Mouse (Mus musculus) gastrocnemius, adult 18-20 months (tissue): ENCODE data around the gene Gm28635. TPM values are rescaled to one million over a fixed set of nuclear protein-coding genes. Genes with fewer than 3 reads are reported as not detected.
A peak's percentile ranks its signal among the peaks of the same experiment; 100 is the strongest.
"Not testable (repeated sequence)": the region's sequence is repeated elsewhere in the genome, so short reads cannot be mapped to it uniquely, and the experiment has no call there.

Experiments used
- DNase-seq: peaks from one replicate; pipeline ENCODE4 v3.0.0; 2021; ENCODE audit warnings: low spot score
- total RNA-seq, 2 experiments: library from RNA; stranded (reverse); gene quantifications; 2 replicates each; pipeline ENCODE4 v1.2.3; 2021

The Gm28635 gene
- total RNA-seq, 2 experiments from 2014 or later: 0.59 to 2.2 TPM

DNA sequence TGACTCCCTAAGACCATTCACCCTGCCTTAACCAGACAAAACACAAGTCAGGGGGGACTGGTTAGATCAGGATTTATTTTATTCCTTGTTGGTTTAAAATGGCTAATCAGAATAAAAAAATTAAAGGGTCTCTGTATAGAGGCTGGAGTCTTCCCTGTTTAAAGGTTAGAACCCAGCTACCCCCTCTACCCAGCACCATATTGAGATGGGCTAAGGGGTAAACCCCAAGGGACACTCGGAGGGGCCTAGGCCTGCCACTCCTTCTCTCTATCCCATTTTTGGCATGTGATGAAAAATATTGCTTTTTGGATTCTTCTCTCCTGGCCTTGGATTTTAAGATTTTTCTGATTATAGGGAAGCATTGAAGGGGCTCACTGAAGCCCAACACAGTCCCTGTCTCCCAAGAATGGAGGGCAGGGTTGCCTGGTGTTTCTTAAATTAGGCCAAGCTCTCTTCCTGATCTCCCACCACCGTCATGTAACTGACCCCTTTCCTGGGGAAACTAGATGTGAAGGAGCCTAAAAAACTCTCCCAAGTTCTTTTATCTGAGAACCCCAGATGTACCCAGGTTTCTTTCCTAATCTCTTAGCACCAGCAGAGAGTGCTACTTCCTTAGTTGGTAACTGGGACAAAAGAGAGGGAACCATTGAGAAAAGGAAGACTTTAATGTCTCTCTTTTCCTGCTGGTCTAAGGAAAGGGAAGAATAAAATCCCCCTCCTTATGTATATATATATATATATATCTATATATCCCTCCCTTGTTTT lies 10.4 kb upstream of the Gm28635 start:
- DNase-seq: no peak

DNA sequence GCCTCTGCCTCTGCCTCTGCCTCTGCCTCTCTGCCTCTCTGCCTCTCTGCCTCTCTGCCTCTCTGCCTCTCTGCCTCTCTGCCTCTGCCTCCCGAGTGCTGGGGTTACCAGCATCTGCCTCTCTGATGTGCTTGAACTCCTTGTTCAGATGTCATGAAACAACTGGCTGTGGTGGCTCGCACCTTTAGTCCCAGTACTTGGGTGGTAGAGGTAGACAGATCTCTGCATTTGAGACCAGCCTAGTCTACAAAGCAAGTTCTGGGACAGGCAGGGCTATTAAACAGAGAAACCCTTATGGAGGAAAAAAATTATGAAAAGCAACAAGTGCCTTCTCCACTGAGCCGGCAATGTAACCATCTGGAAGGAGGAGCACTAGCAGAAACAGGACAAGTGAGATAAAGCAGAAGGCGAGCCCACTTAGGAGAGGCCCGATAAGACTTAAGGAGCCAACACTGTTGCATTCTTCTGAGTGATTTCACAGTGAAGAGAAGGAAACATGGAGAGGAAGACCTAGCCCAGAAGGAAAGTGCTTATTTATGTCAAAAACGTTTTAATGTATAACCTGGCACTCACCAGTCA lies 4.9 kb upstream of the Gm28635 start:
- no peak for DNase-seq

DNA sequence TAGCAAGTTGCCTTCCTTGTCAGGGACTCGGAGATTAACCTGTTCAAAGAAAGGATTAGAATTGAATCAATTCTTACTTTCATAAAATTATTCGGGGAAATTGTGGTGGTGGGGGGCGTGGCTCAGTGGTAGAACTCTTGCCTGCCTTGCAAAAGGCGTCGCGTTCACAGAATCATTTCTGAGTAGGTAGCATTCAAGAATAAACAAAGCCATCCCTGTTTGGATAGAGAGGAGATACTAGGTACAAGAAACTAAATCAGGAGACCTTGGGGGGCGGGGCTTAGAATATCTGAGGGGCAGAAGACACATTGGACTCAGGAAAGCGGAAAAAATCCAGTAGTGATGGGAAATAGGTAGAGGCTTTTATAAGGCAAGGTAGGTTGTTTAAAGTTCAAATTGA lies 1.2 kb upstream of the Gm28635 start, which contains the start of gene Tmx2:
Gene Tmx2 (minus strand): TSS at position 125 of the 400 bp plus-strand sequence.
- no peak for DNase-seq

DNA sequence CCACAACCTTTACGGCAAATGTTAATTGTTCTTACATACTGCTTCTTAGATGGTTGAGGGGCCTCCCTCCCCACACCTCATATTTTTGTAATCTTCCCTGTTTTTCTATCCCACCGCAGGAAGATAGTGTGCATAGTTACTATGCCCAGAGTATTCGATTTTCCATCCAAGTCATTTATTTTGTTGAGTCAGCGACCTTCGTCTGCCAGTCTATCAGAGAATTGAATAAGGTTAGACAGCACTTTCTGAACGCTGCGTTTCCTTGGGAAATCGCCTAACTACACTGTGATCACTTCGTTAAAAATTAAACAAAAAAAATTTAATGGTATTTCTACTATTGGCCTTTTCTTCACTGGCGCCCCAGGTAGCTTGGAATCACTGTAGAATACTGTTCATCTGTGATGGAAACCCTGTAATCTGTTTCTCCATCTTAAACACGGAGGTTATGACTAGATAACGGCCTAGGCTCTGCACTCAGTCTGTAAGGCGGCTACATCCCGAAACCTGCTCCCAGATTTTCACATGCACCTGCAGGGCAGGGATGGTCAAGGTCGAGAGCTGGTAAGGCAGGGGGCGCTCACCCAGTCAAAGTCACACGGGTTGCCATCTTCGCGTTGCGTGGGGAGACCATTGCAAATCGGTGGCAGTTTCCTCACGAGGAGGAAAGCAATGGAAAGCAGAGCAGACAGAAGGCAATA lies 422 bp downstream of the Gm28635 start:
- no peak for DNase-seq

DNA sequence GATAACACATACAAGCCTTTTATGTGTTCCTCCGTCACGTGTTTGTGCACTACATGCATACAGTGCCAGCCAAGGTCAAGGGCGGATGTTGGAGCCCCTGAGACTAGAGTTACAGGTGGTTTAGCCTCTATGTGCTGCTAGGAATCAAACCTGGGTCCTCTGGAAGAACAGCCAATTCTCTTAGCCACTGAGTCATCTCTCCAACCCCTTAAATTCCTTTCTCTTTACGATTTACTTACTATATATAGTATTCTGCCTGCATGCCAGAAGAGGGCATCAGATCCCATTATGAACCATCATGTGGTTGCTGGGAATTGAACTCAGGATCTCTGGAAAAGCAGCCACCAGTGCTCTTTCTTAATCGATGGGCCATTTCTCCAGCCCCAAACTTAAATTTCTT lies 6.3 kb downstream of the Gm28635 start:
- DNase-seq: not testable (repeated sequence)

DNA sequence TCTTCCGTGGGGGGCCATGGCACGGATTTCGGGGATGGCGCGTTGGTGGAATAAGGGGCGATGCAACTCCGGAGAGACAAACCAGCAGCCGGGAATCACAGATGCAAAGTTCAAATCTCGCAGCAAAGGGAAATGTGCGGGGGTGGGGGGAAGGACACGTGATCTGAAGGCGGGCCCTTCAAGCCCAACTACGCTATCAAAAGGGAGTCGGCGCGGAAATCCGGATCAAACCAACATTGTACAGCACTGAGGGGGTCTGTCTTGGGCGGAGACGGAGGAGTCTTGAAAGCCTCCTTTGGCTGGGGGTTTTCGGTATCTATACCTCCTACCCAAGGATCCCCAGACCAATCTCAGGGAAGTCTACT lies 7.3 kb downstream of the Gm28635 start, which contains the start of gene Selenoh:
Gene Selenoh (minus strand): TSS at position 202 of the 365 bp plus-strand sequence.
- DNase-seq: peak; percentile 62

DNA sequence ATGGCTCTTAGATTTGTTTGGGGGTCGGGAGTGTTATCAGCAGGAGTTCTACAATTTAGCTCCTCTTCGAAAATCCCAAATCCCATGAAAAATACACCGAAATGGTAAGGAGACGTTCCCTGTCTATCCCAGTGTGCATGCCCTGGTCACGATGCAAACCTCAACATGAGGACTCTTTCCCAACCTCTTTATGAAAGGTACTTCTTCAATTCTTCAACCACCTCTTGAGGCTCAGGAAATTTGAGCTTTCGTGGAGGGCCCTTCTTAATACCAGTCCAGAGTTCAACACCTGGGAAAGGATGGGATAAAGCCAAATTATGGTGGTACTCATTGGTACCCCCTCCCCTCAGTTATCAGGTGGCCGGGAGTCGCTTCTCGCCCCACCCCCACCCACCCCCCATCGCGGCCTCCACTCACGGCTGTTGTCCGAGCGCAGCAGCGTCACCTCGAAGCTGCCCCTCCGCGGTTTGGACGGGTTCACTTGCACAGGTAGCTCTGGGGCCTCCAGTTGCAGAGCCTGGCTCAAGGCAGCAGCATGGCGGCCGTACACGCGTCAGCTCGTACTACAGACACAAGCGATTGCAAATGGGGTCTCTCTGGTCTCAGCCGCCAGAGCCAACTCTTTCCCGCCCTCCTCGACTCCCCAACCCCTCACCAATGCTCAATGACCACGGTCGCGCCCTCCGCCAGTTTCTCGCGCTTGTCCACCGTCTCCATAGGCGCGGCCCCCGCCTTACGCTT lies 7.8 kb downstream of the Gm28635 start:
- no peak for DNase-seq

DNA sequence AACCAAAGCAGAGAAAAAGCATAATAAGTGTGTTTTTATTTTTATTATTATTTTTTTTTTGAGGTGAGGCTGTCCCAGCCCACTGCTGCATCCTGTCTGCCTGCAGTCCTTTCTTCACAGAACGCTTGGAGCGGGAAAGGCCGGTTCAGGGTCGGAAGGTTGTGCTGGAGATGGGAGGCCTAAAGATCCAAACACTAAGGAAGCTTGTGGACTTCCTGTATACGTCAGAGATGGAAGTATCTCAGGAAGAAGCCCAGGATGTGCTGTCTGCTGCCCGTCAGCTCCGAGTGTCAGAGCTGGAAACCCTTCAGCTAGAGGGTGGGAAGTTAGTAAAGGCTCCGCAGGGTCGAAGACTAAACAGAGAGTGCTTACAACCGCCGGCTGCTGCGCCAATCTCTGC lies 11.8 kb downstream of the Gm28635 start:
- DNase-seq: no peak

DNA sequence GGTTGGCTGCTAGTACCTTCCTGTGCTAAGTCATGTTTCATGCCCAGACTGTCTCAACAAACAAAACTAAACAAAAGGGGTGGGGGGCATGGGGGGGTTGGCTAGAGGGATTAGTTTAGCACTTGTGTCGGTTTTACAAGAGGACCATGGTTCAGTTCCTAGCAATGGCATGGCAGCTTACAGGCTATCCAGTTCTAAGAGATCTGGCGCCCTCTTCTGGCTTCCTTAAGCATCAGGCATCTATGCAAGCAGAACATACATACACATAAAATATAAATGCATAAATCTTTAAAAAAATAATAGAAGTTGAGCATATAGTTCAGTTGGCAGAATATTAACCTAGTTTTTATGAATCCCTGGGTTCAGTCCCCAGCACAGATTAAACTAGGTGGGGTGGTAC lies 15.0 kb downstream of the Gm28635 start:
- peak; percentile 48 for DNase-seq

DNA sequence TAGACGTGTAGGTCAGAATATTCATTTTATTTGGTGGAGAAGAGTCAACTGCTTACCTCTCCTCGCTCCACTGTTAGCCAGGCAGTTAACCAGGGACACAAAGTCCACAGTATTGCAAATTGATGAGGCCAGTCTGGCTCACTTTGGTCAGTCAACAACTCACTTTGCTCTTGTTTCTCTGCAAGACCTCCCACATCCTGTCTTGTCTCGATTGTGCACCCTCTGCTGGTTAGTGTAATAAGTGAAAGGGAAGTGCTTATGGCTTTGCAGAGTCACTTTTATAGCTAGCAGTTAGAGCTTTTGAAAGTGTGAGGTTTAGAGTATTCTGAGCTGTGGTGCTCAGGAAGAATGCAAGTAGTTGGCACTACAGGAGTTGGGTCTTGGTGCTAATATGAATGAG lies 17.6 kb downstream of the Gm28635 start:
- peak; percentile 53 for DNase-seq

DNA sequence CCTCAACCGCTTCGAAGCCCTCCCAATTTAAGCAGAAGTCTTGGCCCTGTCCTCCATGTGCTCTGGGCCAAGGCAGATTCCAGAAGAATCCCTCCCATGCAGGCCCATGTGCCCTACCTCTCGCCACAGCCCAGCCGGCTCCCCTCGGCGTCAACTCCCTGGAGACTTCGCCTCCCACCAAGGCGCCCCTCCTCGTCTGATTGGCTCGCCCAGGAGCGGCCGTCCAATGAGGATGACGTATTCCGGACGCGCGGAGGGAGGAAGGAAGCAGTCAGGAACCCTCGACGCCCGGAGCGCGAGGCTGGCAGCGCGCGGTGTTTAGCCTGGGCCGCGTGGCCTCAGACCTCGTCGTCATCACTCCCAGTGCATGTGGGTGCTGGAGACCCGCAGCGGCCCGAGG lies 19.0 kb downstream of the Gm28635 start, which contains the start of gene Btbd18:
Gene Btbd18 (plus strand): TSS at position 274 of the 400 bp plus-strand sequence.
- DNase-seq: no peak

DNA sequence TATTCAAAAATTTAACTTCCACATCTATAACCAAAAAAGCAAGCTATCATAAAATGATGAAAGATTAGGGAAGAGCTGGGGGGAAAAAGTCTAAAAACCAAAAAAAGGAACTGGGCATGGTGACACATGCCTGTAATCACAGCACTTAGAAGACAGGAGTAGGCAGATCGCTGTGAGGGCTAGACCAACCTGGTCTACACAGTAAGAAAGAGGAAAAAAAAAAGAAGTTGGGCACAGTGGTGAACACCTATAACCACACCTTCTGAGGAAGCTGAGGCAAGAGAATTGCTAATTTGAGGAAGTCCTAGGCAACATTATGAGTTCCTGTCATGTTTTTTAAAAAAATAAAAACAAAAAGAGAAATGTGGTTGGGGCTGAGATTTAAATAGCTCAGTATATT lies 22.0 kb downstream of the Gm28635 start:
- no peak for DNase-seq

DNA sequence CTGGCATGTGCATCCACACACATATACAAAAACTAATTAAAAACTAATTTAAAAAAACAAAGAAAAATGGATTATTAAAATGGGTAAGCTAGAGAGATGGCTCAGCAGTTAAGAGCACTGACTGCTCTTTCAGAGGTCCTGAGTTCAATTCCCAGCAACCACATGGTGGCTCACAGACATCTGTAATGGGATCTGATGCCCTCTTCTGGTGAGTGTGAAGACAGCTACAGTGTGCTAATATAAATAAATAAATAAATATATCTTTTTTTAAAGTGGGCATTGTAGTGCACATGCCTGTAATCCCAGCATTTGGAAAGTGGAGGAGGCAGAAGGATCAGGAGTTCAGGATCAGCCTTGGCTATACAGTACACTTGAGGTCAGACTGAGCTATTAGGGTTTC lies 24.5 kb downstream of the Gm28635 start:
- DNase-seq: no peak

DNA sequence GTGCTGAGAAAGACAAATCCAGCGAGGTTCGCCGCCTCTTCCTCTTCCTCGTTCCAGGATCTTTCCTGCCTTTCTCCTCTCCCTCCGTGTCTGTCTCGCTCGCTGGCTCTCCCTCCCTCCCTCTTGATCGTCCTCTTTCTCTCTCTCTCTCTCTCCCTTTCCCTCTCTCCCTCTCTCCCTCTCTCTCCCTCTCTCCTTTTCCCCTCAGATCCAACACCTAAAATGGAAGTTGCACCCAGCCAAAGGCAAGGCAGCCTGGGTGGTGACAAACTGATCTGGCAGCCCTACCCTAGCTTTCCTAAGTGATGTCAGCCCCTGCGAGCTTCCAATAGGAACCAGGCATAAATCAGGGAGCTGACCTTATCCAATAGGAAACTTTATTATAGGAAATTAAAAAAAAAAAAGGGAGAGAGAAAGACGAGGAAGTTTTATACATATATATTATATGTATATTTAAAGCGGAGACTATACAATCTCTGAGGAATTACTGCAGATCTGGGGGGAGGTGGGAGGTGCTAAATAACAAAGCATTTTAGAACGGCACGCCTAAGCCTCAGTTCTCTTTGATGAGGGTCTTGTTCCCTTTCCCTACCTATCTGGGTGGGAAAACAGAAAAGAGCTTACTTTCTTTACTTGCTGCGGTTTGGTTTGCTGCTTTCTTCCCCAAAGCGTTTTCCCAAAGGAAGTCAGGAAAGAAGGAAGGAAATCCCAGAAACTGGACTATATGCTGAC lies 27.2 kb downstream of the Gm28635 start, which contains the start of gene Ctnnd1:
Gene Ctnnd1 (minus strand): TSS at position 302 of the 732 bp plus-strand sequence.
- DNase-seq: peak; percentile 91

DNA sequence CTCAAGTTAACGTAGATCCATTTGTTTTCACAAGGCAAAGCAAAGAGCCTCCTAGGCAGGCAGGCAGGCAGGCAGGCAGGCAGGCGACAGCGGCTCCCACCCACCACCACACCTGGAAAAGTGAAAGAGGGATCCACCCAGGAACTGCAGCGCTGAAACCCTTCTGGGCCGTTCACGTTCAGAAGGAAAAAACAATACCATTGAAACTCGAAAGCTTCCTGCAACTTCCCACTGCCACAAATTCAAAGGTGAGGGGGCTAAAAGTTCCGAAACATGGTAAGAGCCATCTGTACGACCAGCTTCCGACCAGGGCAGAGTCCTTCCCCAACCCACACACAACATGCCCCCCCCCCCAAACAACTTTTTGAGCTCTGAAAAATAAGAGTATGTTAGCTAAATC lies 28.2 kb downstream of the Gm28635 start:
- no peak for DNase-seq

DNA sequence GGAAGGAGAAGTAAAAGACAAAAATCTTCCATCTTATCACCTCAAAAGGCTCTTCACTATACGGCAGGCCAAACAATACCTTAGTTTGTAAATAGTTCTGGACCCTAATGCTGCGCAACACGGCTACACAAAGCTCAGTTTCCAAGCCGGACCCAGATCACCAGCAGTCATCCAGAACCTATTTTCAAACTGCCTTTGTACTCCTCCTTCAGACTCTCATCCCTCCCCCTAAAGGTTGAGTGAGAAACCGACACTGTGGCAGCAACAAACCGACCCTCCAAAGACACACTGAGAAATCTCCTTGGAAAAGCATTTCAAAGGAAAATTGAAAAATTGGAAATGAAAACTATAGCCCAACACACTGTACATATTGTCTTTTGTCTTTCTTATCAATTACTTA lies 29.5 kb downstream of the Gm28635 start:
- no peak for DNase-seq

DNA sequence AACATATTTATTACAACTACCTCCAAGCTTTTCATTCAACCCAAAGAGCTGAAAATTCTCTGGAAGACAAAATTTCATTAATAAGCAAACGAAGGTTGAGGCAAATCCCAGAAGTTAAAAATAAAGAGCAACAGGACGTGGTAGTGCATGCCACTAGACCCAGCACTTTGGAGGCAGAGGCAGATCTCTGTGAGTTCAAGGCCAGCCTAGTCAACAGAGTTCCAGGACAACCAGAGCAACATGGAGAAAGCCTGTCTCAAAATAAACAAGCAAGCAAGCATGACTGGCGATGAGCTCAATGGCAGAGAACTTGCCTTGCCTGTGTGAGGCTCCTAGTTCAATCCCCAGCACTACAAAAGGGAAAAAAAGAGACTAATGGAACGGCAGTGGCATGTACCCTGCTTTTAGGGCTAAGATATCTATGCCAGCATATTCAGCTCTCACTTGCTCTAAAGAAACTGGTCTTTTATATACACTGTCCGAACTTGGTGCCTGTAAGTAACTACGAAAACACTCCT lies 30.7 kb downstream of the Gm28635 start:
- DNase-seq: no peak

DNA sequence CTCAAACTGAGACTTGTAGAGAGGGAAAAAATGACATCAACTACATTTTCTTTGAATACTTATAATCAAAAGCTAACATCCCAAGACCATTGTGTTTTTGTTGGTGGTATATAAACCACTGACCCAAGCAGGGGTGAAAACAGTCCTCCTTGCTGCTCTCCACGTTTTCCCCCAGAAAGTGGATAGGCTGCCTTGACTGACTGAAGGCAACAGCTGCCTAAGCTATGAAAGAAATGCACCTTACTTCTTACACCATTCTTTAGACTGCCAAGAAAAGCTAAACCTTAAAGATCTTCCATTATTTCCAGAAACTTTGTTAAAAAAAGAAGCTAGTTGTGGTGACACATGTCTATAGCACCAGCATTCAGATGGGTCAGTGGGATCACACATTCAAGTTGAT lies 31.7 kb downstream of the Gm28635 start:
- DNase-seq: no peak

DNA sequence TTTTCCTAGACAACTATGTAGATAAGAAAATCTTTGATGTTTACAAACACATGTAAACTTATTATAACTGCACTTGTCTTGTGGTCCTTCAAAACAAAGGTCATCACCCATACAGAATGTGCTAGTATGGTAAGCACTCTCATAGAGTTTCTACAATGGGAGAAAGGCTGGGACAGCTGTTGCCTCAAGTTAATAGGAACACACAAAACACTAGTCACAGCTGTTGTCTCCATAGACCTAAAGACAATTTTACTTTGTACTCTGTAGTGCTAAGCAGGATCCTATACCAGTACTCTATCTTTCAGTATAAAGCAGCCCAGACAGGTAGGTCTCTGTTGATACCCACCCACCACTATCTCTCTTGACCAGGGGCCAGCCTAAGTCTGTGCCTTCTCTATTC lies 37.0 kb downstream of the Gm28635 start:
- no peak for DNase-seq

DNA sequence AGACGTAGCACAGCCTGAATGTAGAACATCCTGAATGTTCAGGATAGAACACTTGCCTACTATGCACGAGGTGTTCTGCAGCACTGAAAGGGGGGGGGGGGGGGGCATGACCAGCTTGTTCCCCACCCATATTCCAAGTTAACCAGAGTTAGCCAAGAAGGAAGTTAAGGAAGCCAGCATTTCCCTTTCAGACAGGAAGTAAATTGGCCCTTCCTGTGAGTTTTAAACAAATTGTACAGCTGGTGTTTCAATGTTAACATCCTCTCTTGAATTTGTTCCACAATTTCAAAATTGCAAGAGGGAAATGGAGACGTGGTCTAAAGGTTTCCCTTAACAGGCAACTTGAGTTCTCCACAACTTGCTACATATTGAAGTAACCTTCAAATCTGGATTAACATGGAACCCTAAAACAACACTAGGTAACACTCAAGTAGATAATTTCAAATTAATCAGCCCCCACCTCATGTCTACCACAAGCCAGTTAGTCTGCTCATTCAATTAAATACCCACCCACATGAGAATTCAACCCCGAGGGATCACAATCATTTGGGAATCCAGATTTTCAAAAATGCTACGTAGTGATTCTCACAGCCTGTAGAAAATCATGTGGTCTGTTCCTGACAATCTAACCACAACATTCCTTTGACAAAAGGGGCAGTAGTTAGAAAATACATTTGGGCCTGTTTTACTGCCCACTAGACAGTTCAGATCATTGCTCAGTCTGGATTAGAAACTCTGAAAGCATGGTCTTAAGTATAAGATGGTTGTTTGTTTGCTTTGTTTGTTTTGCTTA lies 39.2 kb downstream of the Gm28635 start:
- no peak for DNase-seq
